Mouse (Mus musculus) yolk sac, embryonic 10.5 days (tissue): ENCODE measurements at regions not wholly inside any gene's neighbourhood (a gene's known extent, or its start where the extent isn't known, plus 50 kb on each side); places are given as distances from the start of the nearest gene placed in this dataset.

Experiments
- DNase-seq: peaks from one replicate; pipeline ENCODE4 v3.0.0-alpha.2; 2017; ENCODE audit warnings: low spot score

DNA sequence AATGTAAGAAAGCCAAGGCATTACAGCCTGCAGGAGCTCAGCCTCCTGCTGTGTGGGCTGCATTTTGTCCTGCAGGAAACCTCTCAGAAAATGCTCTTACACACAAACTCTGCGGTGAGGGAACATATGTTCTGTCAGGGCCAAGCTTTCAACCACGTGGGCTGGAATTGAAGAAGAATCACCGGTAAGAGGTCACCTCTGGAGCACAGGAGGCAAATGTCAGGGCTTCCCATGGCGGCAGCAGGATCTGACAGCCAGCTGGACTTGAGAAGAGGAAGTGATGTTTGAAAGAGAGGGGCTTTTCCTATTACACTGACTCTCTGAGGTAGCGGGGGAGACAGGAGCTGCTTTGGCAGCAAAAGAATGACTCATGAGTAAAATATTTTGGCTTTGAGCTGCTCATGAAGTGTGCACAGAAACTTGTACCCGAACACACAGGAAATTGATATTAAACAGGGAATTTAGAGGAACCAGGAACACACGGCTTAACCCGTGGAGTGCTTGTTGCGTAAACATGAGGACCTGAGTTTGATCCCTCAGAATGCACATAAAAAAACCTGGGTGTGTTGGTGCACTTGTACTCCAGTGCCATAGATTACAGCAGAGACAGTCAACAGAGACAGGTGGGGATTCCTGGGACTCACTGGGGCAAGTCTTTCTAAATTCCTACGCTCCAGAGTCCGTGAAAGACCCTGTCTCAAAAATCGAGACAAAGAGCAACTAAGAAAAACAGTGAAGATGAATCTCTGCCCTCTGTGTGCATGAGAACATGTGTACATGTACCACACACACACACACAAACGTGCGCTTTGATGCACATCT is 848.1 kb upstream of the A1bg start:
- peak; percentile 9 for DNase-seq

DNA sequence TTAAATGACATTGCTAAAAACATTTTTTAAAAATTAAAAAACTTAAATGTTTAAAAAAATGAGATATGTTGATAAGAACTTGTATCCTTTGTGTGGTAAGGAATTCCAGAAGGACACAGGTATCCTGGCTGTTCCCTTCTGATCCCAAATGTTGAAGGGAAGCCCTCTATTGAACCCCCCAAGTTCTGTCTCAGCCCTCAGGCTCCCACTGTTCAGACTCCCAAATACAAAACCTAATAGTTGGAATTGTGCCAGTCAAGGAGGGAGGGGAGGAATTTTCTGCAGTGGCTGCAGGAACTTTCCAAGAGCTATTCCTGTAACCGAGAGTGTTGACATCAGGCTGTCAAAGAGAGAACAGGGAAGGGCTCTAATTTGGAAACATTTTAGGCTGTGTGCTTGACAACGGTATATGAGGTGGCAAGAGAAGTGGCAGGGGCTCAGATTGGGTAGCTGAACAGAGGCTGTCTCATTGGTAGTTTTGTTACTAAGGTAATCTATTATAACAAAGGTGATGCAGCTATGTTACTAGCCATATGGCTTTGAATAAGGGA is 843.8 kb upstream of the A1bg start:
- no peak for DNase-seq

DNA sequence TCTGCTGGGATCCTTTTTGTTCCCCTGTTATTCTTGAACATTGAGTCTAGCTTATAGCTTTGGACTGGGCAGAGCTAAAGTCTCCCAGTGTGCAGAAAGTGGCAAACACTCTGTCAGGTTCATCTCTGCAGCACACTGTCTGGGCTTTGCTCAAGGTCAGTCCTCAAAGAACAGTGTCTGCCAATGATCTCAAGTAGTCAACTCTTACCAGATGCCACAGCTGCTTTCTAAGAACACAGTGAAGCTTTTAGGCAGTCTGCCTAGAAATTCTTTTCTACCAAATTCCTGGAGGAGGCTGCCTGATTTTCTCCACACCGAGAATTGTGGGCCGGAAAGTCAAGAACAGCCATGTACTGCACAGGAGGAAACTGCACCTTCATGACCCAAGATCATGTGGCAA is 831.0 kb upstream of the A1bg start:
- DNase-seq: no peak

DNA sequence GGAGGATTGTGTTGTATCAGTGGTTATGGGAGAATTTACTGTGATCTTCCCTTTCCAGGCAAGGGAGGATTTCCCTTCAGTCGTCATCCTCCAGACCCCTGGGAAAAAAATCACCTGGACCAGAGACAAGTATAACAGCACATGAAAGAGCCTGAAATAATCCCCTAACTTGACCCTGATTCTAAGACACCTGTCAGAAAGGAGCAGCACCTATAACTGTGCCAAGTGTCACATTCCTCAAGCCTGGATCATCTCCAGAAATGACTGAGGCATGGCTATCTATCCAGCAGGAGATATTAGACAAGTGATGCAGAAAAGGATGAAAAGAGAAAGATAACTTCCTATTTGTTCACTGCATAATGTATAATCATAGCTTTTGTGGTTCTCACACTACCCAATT is 800.9 kb upstream of the A1bg start:
- no peak for DNase-seq

DNA sequence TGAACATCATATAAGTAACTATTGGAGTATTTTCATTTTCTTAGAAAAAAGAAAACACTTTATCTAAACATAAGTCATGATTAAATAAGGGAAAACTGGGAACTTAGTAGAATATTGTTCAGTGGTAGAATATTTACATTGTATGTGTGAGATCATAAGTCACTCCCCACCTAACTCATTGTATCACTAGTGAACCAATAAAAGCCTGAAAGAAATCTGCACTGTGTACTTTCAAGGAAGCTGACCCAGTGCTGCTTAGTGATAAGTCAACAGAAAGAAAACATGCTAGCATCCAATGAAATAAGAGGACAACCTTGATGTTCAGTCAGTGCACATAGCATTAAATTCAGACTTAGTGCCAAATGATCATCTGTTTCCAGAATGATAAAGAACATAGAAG is 795.7 kb upstream of the A1bg start:
- no peak for DNase-seq

DNA sequence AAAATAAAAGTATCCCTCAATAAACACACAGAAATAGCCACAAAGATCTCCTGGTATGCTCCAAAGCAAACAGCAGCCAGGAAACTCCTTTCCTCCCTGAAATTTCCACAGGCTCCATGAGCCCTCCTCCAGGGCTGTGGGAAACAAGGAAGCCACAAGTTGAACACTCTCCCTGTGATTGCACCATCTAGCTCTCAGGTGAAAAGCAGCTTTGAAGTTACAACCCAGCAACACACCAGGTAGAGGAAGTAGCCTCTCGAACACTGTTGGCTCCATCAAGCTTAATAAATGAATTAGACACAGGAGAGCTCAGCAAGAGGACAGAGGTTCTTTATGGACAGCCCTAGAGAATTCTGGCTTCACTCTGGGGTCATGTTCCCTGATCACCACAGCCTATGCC is 794.4 kb upstream of the A1bg start:
- no peak for DNase-seq

DNA sequence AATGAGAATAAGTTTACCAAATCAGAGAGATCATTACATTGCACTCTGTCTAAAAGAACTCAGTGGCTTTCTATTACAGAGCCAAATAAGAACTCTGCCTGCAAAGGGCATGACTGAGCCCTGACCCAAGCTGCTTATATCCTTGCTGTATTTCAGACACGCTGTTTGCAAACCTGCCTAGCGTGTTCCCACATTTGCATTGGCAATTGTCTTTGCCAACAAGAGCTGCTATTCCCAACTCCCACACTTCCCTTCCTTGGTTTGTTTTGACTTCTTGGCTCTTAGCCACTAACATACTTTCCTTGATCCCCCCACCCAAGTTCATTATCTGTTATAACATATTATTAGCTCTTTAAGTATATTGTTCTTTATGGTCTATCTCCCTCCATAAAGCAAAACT is 791.1 kb upstream of the A1bg start:
- DNase-seq: no peak

DNA sequence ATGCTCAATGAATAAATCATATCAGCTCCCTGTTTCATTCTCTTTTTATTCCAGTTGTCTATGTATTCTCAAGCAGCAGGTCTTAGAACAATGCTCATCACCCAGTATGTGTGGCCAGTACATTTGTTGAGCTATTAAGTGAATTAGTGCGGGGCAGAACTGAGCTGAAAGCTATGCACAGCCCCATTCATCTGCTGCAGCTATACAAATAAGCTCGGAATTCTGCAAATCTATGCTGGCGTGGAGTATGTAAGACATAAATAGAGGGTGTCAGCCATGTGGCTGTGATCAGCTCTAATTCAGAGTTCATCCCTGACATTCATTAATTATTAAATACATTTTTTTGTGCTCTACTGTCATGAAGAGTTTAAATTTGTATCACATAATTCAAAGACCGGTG is 786.1 kb upstream of the A1bg start:
- DNase-seq: no peak

DNA sequence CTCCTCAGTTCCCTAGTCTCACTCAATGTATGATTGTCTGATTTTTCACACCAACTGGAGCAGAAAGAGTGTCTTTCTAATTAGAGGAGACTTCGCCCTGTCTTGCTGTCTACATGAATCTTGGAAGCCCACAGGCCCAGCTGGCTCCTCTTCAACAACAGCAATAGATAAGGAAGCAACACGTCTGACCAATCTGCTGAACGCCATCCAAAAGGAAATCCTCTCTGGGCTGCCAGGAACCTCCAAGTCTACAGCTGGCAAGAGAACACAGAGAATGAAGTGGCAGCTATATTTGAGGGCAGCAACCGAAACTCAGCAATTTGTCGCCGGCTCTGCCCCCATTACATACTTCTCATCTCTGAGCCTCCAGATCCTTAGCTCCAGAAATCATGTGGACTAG is 785.1 kb upstream of the A1bg start:
- DNase-seq: no peak

DNA sequence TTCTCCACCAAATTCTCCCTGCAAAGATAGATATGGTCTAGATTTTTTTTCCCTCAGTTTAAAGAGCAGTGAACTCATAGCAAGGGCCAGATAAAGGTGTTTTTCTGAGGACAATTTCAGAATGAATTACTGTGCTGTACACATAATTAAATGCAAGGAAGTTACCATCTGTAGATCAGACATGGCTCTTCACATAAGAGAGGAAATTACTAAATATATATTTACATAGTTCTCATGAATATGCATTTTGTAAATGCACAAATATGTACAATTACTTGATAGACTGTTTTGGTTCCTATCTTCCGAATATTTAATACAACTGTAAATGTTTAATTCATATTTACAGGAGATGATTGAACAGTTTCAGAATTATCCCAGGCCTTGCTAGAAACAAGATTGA is 769.9 kb upstream of the A1bg start:
- no peak for DNase-seq

DNA sequence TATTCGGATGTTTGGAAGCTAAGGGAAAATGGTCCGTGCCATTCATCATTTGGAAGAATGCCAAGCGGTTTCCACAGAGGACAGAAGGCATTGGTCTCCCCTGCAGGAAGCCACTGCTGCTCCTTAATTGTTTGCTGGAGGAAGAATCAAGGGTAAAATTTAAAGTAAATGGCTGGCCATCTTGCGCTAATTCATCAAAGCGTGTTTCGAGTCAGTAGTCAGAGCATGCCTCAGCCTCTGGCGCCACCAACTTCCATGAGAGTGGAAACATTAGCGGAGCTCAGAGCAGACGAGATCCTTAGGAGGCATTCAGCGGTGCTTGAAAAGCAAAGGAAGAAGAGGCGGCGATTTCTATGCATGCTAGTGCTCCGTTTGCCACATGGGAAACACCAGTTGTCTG is 767.6 kb upstream of the A1bg start:
- DNase-seq: no peak

DNA sequence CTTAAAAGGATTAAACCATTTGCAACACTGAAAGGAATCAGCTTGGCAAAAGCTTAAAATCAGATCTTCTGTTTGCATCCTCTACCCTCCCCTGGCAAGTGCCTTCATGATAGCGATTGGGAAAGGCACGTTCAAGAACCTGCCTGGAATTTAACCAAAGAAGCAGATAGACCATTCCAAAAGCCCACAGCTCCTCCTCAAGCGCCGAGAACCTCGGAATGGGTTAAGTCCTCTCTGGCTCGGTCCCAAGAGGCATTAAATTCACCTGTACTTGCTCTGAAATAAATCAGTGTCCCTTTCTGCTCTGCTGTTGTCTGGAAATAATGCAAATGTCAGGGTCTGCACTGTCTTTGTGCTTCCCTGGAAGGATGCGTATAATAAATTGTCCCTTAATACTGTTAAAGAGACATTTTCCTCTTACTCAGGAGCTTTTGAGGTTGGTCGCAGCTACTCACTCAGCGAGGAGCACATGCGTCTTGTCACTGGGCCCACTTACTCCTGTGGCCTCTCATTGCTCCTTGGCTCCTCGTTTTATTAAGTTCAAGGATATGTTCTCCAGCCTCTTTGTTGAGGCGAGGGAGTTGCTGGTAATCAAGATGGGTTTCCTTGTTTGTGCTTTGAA is 767.1 kb upstream of the A1bg start:
- DNase-seq: no peak

DNA sequence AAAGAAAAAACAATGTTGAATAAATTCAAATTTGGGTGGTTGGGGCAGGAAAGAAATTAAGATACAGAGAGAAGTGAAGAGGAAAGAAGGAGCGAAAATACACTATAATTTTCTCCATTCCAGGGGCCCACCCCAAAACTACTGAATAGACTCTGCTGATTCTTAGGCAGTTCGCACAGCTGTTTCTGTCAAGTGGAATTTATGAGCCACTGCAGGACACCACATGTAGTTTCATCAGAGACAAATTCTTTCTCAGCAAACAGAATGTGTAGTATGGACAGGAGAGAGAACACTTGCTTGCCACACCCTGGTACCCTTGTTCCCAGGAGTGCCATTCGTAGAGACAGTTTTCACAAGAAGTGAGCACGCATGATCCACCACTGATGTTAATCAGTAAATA is 760.2 kb upstream of the A1bg start:
- DNase-seq: no peak

DNA sequence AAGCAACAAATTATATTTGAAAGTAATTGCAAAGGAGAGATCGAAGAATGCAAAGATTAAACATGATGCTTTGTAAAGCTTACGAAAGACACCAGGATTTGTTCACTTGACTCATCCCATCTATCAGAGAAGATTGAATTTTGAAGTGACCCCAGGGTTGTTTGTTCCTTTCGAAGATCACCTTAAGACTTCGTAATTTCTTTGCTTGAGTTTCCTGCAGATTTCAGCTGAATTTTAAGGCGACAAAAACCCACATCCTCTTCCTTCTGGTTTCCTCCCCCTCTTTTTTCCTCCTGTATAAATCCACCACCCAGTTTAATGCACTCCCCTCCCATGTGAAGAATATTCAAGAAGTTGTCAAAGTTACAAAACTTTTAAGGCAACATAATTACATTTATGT is 747.7 kb upstream of the A1bg start:
- DNase-seq: no peak

DNA sequence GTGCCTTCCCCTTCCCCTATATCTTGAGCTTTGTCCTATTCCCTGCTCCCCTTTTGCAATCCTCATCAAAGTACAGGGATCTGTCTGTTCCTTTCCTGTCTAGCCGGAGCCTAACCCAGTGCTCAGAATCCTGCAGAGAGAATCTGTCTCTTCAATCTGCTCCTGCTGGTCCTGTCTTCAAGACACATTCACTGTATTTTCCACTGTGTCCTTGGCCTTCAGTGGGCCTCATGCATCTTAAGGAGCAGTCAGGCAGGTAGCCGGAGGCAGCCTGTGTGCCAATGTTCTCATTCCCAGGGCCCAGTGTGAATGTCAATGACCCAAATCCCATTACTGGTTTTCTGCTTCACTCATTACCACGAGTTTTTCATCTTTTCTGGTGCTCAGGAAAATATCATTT is 737.8 kb upstream of the A1bg start:
- no peak for DNase-seq

DNA sequence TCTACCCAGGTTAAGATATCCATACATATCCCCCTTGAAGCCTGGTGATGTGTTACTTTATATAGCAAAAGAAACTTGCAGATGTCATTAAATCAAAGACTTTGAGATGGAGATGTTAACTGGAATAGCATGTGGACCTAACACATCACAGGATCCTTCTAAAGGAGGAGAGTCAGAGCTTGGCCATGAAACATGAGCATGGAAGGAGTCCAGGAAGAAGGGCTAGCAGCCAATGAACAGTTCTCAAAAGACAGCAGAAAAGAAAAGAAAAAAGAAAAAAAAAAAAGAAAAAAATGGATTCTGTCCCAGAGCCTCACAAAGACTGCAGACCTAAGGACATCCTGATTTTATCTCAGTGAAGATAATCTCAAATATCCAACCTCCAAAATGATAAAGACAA is 734.1 kb upstream of the A1bg start:
- no peak for DNase-seq

DNA sequence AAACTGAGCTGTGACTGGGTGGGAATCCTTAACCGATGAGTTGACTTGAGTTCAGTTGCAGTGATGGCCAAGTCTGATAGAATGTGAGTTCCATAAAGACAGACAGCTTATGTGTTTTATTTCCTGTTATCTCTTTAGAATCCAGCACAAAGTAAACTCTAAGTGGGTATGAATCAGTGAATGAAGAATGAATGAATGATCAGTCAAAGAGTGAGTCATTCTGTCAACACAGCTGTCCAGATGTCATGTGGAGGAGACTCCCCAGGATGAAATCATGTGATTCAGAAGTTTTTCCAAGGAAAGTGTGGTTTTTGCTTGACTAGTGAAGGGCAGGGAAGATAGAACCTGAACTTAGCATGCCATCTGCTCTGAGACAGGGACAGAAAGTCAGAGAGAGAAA is 732.0 kb upstream of the A1bg start:
- DNase-seq: no peak

DNA sequence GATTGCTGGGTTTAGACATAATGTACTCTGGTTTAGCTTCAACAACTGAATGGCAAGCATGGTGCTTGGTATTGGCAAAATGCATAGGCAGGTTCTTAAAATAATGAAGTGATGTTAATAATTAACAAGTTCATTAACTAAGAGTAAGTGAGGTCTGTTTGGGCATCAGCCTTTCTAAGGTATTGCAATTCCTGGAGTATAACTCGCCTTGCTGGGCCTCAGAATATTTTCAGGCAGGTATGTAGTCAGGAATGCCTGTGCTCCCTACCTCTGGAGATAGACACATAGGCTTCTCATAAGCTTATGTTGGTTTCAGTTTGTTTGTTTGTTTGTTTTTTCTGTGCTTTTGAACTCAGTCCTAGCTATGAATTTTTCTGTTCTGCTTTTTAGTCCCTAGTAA is 731.0 kb upstream of the A1bg start:
- DNase-seq: no peak

DNA sequence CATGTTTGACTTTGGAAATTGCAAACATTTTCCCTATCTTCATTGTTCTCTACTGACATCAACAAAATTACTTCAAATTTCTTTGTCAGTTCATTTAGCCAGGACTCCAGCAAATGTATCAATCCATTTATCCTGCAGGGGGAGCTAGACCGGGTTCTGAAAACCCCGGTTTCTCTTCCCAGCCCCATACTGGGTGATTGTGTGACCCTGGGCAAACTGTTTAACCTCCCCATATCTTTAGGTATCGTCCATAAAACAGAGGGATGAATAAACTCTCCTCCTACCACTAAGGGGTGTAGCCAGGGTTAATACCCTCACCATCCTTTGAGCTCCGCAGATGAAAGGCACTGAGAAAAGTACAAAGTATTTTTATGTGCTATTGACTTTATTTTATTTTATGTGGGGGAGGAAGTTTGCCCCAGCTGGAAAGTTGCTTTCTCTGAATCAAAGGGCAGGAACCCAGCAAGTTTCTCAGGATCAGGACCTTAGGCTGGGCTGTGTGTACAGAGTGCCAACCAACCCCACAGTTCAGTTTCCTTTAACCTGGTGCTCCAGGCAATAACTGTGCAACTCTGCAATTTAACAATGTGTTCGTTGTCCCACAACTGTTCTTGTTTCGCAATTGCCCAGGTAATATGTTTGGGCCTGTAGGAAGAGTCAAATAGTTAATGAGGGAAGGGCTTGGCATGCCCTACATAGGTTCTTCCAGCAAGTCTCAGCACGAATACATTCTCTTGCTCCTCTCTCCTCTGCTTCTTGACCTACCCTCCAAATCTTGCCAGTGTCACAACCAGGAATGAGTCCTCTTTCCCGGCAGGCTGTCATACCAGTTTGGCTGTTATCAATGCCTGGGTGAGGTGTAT is 696.1 kb upstream of the A1bg start:
- no peak for DNase-seq

DNA sequence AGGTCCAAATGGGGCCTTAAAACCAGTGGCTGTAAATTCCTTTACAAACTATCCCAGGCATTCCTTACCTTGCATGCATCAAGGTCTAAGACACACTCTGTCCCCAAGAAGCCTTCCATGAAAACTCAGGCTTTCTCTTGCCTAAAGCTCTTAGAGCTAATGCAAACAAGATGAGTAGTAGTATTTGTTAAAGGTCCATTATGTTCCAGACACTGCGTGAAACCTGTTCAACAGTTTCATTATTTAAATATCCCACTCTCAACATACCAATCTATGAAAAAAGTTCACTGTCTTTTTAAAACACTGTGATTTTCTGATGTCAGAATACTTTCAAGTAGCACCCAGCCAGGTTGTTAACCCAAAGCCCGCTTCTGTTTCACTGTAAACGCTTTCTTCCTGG is 687.9 kb upstream of the A1bg start:
- no peak for DNase-seq

DNA sequence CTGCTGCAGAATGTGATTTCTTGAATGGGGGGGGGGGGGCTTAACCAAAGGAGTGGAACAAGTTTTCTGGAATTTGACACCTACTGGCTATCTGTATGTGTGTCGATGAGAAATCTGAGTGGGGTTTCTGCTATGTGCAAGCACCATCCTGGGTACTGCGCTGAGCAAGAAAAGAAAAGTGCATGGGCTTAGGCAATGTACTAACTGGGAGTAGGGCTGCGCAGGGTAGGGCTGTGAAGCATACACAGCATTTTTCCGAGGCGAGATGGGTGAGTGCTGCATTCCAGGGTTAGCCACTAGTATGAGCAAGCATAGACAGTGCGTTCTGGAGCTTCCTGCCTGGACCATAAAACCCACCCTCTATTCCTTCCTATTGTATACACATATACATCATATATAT is 686.8 kb upstream of the A1bg start:
- DNase-seq: no peak

DNA sequence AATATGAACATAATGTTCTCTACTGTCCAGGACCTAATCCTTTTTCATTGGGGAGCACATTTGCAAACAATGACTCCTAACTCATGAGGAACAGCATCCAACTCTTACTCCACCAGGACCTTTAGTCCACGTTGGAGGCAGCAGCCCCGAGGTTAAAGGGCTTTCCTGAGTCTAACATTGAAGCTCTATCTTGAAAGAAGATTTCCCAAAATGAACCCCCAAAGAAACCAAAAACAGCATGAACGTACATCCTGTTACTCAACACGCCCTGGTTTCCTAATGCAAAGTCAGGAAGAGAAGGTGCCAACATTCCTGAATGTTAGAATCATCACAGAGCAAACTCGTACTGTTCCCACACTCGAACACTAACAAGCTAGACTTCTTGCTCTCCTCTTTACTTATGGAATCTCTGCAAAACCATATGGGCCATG is 685.5 kb upstream of the A1bg start:
- DNase-seq: no peak

DNA sequence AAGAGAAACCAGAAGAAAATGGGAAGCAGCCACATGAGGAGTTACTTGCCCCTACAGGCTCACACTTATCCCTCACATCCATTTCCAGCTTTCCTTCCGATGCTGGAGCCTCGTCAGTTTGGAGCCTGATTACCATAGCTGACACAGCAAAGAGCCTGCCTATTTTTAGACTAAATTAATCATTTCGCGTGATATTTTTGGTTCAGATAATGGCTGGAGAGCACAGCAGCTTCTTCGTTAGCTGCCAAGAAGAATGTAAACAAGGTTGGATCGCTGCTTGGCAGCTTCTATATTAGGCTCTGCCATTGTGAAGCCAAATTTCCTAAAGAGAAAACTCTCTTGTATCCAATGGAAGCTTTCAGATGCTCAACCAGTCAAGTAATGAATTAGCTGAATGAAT is 676.9 kb upstream of the A1bg start:
- no peak for DNase-seq
